Mouse (Mus musculus) urinary bladder, postnatal 10 days (tissue): ENCODE results near the gene Tlx2.

Source experiments
- DNase-seq: peaks from one replicate; pipeline ENCODE4 v3.0.0; 2022; ENCODE audit warnings: low spot score

Gene Tlx2

DNA sequence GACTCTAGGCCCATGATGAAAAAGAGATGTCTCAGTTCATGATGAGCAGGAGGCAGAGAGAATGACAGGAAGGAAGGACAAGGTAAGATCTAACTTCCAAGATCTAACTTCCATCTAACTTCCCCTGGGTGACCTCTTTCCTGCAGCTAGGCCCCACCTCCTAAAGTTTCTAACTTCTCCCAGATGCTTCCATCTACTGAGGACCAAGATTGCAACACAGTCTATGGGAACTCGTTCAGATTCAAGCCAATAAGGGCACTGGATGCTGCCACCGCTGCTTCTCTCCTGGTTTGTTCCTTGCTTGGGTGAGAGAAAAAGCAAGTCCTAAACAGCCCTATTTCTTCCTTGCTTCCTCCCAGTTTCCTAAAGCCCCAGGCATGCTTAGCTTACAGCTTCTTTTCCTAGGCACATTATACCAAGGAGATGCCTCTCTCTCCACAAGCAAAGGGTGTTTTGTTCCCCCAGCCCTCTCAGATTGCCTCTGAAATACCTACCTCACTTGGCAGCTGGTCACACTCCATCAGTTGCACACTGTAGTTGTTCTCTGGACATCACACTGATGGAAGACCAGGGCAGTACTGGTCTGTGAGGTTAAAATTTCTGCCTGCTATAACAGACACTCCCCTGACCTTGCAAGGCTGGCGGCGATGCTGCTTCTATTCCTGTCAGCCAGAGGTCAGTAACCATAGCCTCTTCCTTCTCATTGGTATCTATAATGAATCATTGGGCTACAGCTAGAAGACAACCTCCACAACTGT lies 49.1 kb downstream of the Tlx2 start:
- DNase-seq = no peak

DNA sequence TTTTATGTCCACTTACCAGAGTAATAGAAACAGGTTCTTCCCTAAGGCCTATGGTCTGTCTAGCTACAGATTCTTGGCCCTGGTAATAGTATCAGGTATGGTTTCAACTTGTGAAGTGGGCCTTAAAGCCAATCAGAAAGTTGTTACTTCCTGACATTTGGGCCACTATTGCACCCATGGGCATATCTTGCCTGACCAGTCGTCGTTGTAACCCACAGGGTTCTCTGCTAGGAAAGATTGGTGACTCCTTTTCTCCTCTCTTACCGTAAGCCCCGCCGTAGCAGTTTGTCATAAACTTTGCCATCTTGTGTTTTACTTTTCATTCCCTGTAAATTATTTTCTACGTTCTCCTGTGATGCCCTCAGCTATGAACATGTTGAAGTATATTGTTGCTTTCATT lies 50.0 kb downstream of the Tlx2 start:
- no peak for DNase-seq

DNA sequence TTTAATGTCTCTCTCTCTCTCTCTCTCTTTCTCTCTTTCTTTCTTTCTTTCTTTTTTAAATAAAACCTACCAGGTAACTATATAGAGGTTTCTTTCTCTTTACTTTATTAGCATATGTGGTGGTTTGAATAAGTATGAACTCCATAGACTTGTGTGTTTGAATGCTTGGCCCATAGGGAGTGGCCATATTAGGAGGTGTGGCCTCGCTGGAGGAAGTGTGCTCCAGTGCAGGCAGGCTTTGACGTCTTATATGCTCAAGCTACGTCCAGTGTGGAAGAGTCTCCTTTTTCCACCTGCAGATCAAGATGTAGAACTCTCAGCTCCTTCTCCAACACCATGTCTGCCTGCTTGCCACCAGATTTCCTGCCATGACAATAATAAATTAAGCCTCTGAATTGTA lies 51.0 kb downstream of the Tlx2 start:
- no peak for DNase-seq
